Mouse (Mus musculus) adrenal gland, postnatal 14 days (tissue): ENCODE results near the gene Pfn1. TPM values are rescaled to one million over a fixed set of nuclear protein-coding genes. Genes with fewer than 3 reads are reported as not detected.

Experiments used
- total RNA-seq: library from RNA; stranded (reverse); gene quantifications from 2 replicates; pipeline ENCODE4 v1.2.3, GENCODE M21; 2021

Gene Pfn1
- total RNA-seq, 1 experiment from 2014 or later, result 807 TPM

Other genes with a start within 250 kb of the Pfn1 start
- 23.2 and 28.9 TPM in 2 replicates for gene Pelp1, start 244.6 kb downstream of the Pfn1 start, total RNA-seq
- 17.5 and 32.6 TPM in 2 replicates for gene Arrb2, start 222.0 kb downstream of the Pfn1 start, total RNA-seq
- 18.1 and 23.3 TPM in 2 replicates for gene Med11, start 202.7 kb downstream of the Pfn1 start, total RNA-seq
- 1.3 and 1.5 TPM in 2 replicates for gene Zmynd15, start 195.2 kb downstream of the Pfn1 start, total RNA-seq
- 4.0 and 6.0 TPM in 2 replicates for gene Cxcl16, start 194.7 kb downstream of the Pfn1 start, total RNA-seq
- gene Tm4sf5, start 149.4 kb downstream of the Pfn1 start, total RNA-seq, result not detected in 2 replicates
- not detected in 2 replicates for gene Vmo1, start 140.0 kb downstream of the Pfn1 start, total RNA-seq
- 0.45 and 7.9 TPM in 2 replicates for gene Gltpd2, start 135.4 kb downstream of the Pfn1 start, total RNA-seq
- gene Psmb6, start 129.3 kb downstream of the Pfn1 start, total RNA-seq, result 233 and 258 TPM in 2 replicates
- not detected in 2 replicates for gene Gm40193, start 121.7 kb downstream of the Pfn1 start, total RNA-seq
- 8.5 and 10.9 TPM in 2 replicates for gene Pld2, start 114.6 kb downstream of the Pfn1 start, total RNA-seq
- 52.5 and 58.5 TPM in 2 replicates for gene Mink1, start 91.8 kb downstream of the Pfn1 start, total RNA-seq
- gene 4930544D05Rik, start 38.8 kb downstream of the Pfn1 start, total RNA-seq, result not detected in 2 replicates
- gene Chrne, start 35.4 kb downstream of the Pfn1 start, total RNA-seq, result not detected in 2 replicates
- 0.49 and 0.56 TPM in 2 replicates for gene Gp1ba, start 15.5 kb downstream of the Pfn1 start, total RNA-seq
- gene Rnf167, start 7.4 kb downstream of the Pfn1 start, total RNA-seq, result 69.6 and 88.5 TPM in 2 replicates
- gene Slc25a11, start 7.2 kb downstream of the Pfn1 start, total RNA-seq, result 175 and 184 TPM in 2 replicates
- gene Eno3, start 2.6 kb upstream of the Pfn1 start, total RNA-seq, result 14.9 and 21.4 TPM in 2 replicates
- 72.5 and 77.1 TPM in 2 replicates for gene Spag7, start 14.8 kb upstream of the Pfn1 start, total RNA-seq
- 38.8 and 41.8 TPM in 2 replicates for gene Camta2, start 33.5 kb upstream of the Pfn1 start, total RNA-seq
- 15.2 and 15.8 TPM in 2 replicates for gene Inca1, start 45.5 kb upstream of the Pfn1 start, total RNA-seq
- 154 and 159 TPM in 2 replicates for gene Kif1c, start 45.9 kb upstream of the Pfn1 start, total RNA-seq
- gene Zfp3, start 109.6 kb upstream of the Pfn1 start, total RNA-seq, result 8.7 and 10.3 TPM in 2 replicates
- gene Scimp, start 157.9 kb upstream of the Pfn1 start, total RNA-seq, result 0.41 and 1.2 TPM in 2 replicates
- 97.4 and 109 TPM in 2 replicates for gene Rabep1, start 190.1 kb upstream of the Pfn1 start, total RNA-seq